Mouse (Mus musculus) forebrain, embryonic 15.5 days (tissue): ENCODE results near the gene Zfp429. TPM values are rescaled to one million over a fixed set of nuclear protein-coding genes. Genes with fewer than 3 reads are reported as not detected.
"Not testable (repeated sequence)": the region's sequence is repeated elsewhere in the genome, so short reads cannot be mapped to it uniquely, and the experiment has no call there.

Source experiments
- ATAC-seq: fragments of 200-750 bp; cut with Nextera tagmentation; replicated peaks from 2 replicates; pipeline ENCODE4 v1.8.0; 2017; ENCODE audit warnings: mild to moderate bottlenecking, moderate TSS enrichment, moderate library complexity
- H3K27ac ChIP-seq: fragments of 300-500 bp; sonication (generic); replicated peaks from 2 replicates; pipeline ENCODE4 v1.5.1; 2015; ENCODE audit warnings: mild to moderate bottlenecking, inconsistent platforms
- H3K27me3 ChIP-seq: fragments of 300-500 bp; sonication (generic); 2 replicates; pipeline ENCODE4 v1.6.1; 2015; ENCODE audit warnings: inconsistent platforms
- H3K36me3 ChIP-seq: fragments of 300-500 bp; sonication (generic); 2 replicates; pipeline ENCODE4 v1.6.1; 2015; ENCODE audit warnings: mild to moderate bottlenecking, inconsistent platforms
- H3K4me1 ChIP-seq: fragments of 300-500 bp; sonication (generic); 2 replicates; pipeline ENCODE4 v1.6.1; 2015; ENCODE audit warnings: inconsistent platforms
- H3K4me2 ChIP-seq: fragments of 300-500 bp; sonication (generic); replicated peaks from 2 replicates; pipeline ENCODE4 v1.6.1; 2015; ENCODE audit warnings: mild to moderate bottlenecking, inconsistent platforms
- H3K4me3 ChIP-seq: fragments of 300-500 bp; sonication (generic); 2 replicates; pipeline ENCODE4 v1.5.1; 2015; ENCODE audit warnings: mild to moderate bottlenecking, inconsistent platforms
- H3K9ac ChIP-seq: fragments of 300-500 bp; sonication (generic); replicated peaks from 2 replicates; pipeline ENCODE4 v1.6.1; 2015; ENCODE audit warnings: mild to moderate bottlenecking, inconsistent platforms
- H3K9me3 ChIP-seq: fragments of 300-500 bp; sonication (generic); 2 replicates; pipeline ENCODE4 v1.6.1; 2016; ENCODE audit warnings: inconsistent platforms
- WGBS: fragments of 180-500 bp; shearing (Covaris S2); methylation state at CpG from one replicate; pipeline ENCODE4 v1.1.7; 2015; ENCODE audit warnings: mixed read lengths; 5-methylcytosine and 5-hydroxymethylcytosine counted together
- polyA plus RNA-seq: library from polyadenylated mRNA; unstranded; fragments of >200 nt; fragmentation: Nextera tagmentation; extraction: Ambion mirVana; gene quantifications from 2 replicates; pipeline ENCODE4 v1.2.1, GENCODE M21; 2015

Gene Zfp429
- polyA plus RNA-seq = 4.6 and 4.7 TPM in 2 replicates

GRCm38 (mm10) chr13:67399183-67399903, at the start of gene Zfp429:
Zfp429 (minus strand) TSS chr13:67399819.
- not testable (repeated sequence) for H3K4me1 ChIP-seq, H3K36me3 ChIP-seq, H3K27ac ChIP-seq, H3K27me3 ChIP-seq, H3K9me3 ChIP-seq
- WGBS = 3% methylated on average over 16 of the region's 16 CpGs
- Histone ChIP-seq H3K4me2 (peak within 1 kb of the TSS; percentile 70), H3K4me3 (peak within 1 kb of the TSS; percentile 61), H3K9ac (peak within 1 kb of the TSS; percentile 55)
- peak; percentile 97 for ATAC-seq

- H3K9ac ChIP-seq, H3K4me2 ChIP-seq, H3K4me1 ChIP-seq, H3K27ac ChIP-seq, ATAC-seq, H3K27me3 ChIP-seq, H3K4me3 ChIP-seq, H3K9me3 ChIP-seq: not testable (repeated sequence)
- 95% methylated on average over 1 of the region's 3 CpGs for WGBS
- peaks cover 15% of the 10 kb centered on the region; the same call in 1 of the 2 replicates for H3K36me3 ChIP-seq
These were observed 37.5 kb upstream of the Zfp429 start for GRCm38 (mm10) chr13:67437095-67437494.

GRCm38 (mm10) chr13:67428116-67428515, 28.5 kb upstream of the Zfp429 start:
- Histone ChIP-seq H3K36me3 (no peaks in the 10 kb centered on the region), H3K9me3 (no peaks in the 10 kb centered on the region), H3K27ac (no peak overlapping the region), H3K4me3 (no peak overlapping the region), H3K4me2 (no peak overlapping the region), H3K27me3 (no peaks in the 10 kb centered on the region), H3K4me1 (no peaks in the 10 kb centered on the region), H3K9ac (no peak overlapping the region)
- WGBS = 82% methylated on average over 3 of the region's 3 CpGs
- no peak for ATAC-seq

- H3K4me3 ChIP-seq, H3K27me3 ChIP-seq, H3K9me3 ChIP-seq, H3K4me1 ChIP-seq, H3K4me2 ChIP-seq, H3K36me3 ChIP-seq, ATAC-seq, H3K9ac ChIP-seq, H3K27ac ChIP-seq: not testable (repeated sequence)
These were observed 26.1 kb upstream of the Zfp429 start for GRCm38 (mm10) chr13:67425699-67426098.

- not testable (repeated sequence) for H3K27ac ChIP-seq, ATAC-seq, H3K4me1 ChIP-seq, H3K9me3 ChIP-seq, H3K9ac ChIP-seq, H3K27me3 ChIP-seq, H3K4me2 ChIP-seq, H3K36me3 ChIP-seq, H3K4me3 ChIP-seq
- 78% methylated on average over 2 of the region's 2 CpGs for WGBS
These were observed 22.9 kb upstream of the Zfp429 start for GRCm38 (mm10) chr13:67422532-67422931.

- no peaks in the 10 kb centered on the region for H3K36me3 ChIP-seq
- ATAC-seq = peak; percentile 87
- peak within 1 kb of the TSS; percentile 49 for H3K4me3 ChIP-seq
- 1% methylated on average over 22 of the region's 22 CpGs for WGBS
- no peaks in the 10 kb centered on the region for H3K9me3 ChIP-seq
- peak within 1 kb of the TSS; percentile 91 for H3K4me2 ChIP-seq
- no peak within 1 kb of the TSS for H3K27ac ChIP-seq
- no peaks in the 10 kb centered on the region for H3K27me3 ChIP-seq
- peak within 1 kb of the TSS; percentile 53 for H3K9ac ChIP-seq
- peaks cover 9% of the 10 kb centered on the region; the same call in 1 of the 2 replicates for H3K4me1 ChIP-seq
These were observed 21.7 kb upstream of the Zfp429 start, which contains the start of gene Zfp459 for GRCm38 (mm10) chr13:67421207-67421857. Zfp459 (minus strand) TSS chr13:67421418.

GRCm38 (mm10) chr13:67420558-67421206, 21.1 kb upstream of the Zfp429 start:
- Histone ChIP-seq H3K4me3 (peak overlapping the region; percentile 49), H3K9me3 (no peaks in the 10 kb centered on the region), H3K9ac (peak overlapping the region; percentile 53), H3K27ac (no peak overlapping the region), H3K4me2 (peak overlapping the region; percentile 91), H3K4me1 (peaks cover 9% of the 10 kb centered on the region; the same call in 1 of the 2 replicates), H3K27me3 (no peaks in the 10 kb centered on the region), H3K36me3 (no peaks in the 10 kb centered on the region)
- 32% methylated on average over 11 of the region's 11 CpGs for WGBS
- ATAC-seq = peak; percentile 39

GRCm38 (mm10) chr13:67416811-67417210, 17.2 kb upstream of the Zfp429 start:
- Histone ChIP-seq H3K4me1 (peaks cover 9% of the 10 kb centered on the region; the same call in 1 of the 2 replicates), H3K9ac (no peak overlapping the region), H3K4me2 (no peak overlapping the region), H3K9me3 (no peaks in the 10 kb centered on the region), H3K27ac (no peak overlapping the region), H3K36me3 (no peaks in the 10 kb centered on the region), H3K4me3 (no peak overlapping the region), H3K27me3 (no peaks in the 10 kb centered on the region)
- 89% methylated on average over 3 of the region's 3 CpGs for WGBS
- ATAC-seq = no peak

- ATAC-seq = no peak
These were observed 16.1 kb upstream of the Zfp429 start for GRCm38 (mm10) chr13:67415759-67416158.

GRCm38 (mm10) chr13:67413634-67414033, 14.0 kb upstream of the Zfp429 start:
- WGBS = 75% methylated on average over 3 of the region's 3 CpGs
- not testable (repeated sequence) for H3K9me3 ChIP-seq, H3K9ac ChIP-seq, H3K4me2 ChIP-seq, H3K27me3 ChIP-seq, H3K4me1 ChIP-seq, H3K27ac ChIP-seq, H3K36me3 ChIP-seq, H3K4me3 ChIP-seq, ATAC-seq

More at GRCm38 (mm10) chr13:67415759-67416158, 16.1 kb upstream of the Zfp429 start:
- Histone ChIP-seq H3K4me3 (no peak overlapping the region), H3K9me3 (no peaks in the 10 kb centered on the region), H3K27me3 (no peaks in the 10 kb centered on the region), H3K4me2 (no peak overlapping the region), H3K27ac (no peak overlapping the region), H3K4me1 (peaks cover 2% of the 10 kb centered on the region; the same call in 1 of the 2 replicates), H3K9ac (no peak overlapping the region), H3K36me3 (no peaks in the 10 kb centered on the region)
- WGBS = 89% methylated on average over 6 of the region's 6 CpGs

GRCm38 (mm10) chr13:67376255-67376654, 23.4 kb downstream of the Zfp429 start:
- not testable (repeated sequence) for H3K4me3 ChIP-seq

More at GRCm38 (mm10) chr13:67376255-67376654, 23.4 kb downstream of the Zfp429 start:
- ATAC-seq, H3K4me1 ChIP-seq, H3K9ac ChIP-seq, H3K9me3 ChIP-seq, H3K27me3 ChIP-seq, H3K27ac ChIP-seq, H3K36me3 ChIP-seq, H3K4me2 ChIP-seq: not testable (repeated sequence)
- 51% methylated on average over 3 of the region's 3 CpGs for WGBS
